Mouse (Mus musculus): ENCODE measurements around the gene Crmp1. TPM values are rescaled to one million over a fixed set of nuclear protein-coding genes. Genes with fewer than 3 reads are reported as not detected.

Gene Crmp1
- polyA plus RNA-seq, 1 experiment from 2014 or later = 340 TPM

DNA sequence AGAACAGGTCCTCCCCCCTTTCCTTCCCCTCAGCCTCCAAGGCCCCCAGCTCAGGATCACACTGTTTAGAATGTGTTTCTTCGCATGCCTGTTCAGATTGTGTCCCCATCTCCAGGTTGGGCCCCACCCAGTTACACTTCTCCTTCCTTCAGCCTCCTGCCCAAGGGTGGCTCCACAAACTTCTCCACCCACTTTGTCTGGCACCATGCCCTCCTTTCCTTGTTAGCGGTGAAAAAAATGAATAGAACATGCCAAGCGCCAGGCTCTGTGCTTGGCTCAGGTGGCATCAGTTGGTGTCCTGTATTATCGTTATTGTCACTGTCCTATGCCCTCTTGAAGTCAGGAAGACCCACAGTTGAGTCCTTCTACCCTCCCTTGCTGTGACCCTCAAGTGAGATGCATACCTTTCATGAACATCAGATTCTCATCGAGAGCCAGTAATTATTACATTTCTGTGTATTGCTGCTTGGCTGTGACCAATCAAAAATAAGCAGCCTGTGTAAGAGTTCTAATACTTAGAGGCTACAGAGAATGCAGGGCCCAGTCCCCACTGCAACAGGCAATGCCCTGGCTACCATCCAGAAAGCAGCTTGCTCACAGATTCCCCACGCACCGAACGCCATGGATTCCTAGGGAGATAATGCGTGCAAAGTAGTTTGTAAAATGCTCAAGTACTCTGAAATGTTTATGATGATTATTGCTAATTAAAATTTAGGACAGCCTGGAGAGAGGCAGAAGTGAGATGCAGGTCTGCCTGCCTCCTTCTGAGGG is 28.6 kb upstream of the Crmp1 start:
- 92% methylated on average over 9 of the region's 9 CpGs for WGBS

GRCm38 (mm10) chr5:37213709-37214103 is 28.0 kb upstream of the Crmp1 start:
- H3K4me3 ChIP-seq (ENCODE audit: low read depth, low read length) = no peak overlapping the region
- H3K4me2 ChIP-seq (replicated peaks; ENCODE audit: low read depth, low read length) = no peak overlapping the region
- H3K27ac ChIP-seq (ENCODE audit: low read depth, low read length) = no peak overlapping the region
- DNase-seq (ENCODE audit: low spot score) = no peak
- H3K36me3 ChIP-seq (ENCODE audit: control insufficient read depth, insufficient read depth, low read length) = no peaks in the 10 kb centered on the region
- H3K27me3 ChIP-seq (ENCODE audit: control insufficient read depth, insufficient read depth, low read length) = no peaks in the 10 kb centered on the region
- WGBS = 77% methylated on average over 4 of the region's 4 CpGs
- ATAC-seq (ENCODE audit: low FRiP score) = no peak
- 0 out of 2 replicates have a peak, but pooled peaks cover 2% of the 10 kb centered on the region for H3K4me1 ChIP-seq (replicated peaks; ENCODE audit: control insufficient read depth, insufficient read depth, low read length)
- H3K9me3 ChIP-seq (ENCODE audit: control insufficient read depth, low read length) = no peaks in the 10 kb centered on the region
- H3K9ac ChIP-seq (ENCODE audit: low read depth, low read length) = no peak overlapping the region

More for the DNA sequence above, 28.6 kb upstream of the Crmp1 start:
- H3K4me1 ChIP-seq (replicated peaks; ENCODE audit: control insufficient read depth, insufficient read depth, low read length) = 0 out of 2 replicates have a peak, but pooled peaks cover 2% of the 10 kb centered on the region
- no peak for ATAC-seq (ENCODE audit: low FRiP score)
- no peaks in the 10 kb centered on the region for H3K36me3 ChIP-seq (ENCODE audit: control insufficient read depth, insufficient read depth, low read length)
- H3K4me2 ChIP-seq (replicated peaks; ENCODE audit: low read depth, low read length) = no peak overlapping the region
- no peak overlapping the region for H3K9ac ChIP-seq (ENCODE audit: low read depth, low read length)
- H3K27me3 ChIP-seq (ENCODE audit: control insufficient read depth, insufficient read depth, low read length) = no peaks in the 10 kb centered on the region
- no peak for DNase-seq (ENCODE audit: low spot score)
- H3K4me3 ChIP-seq (ENCODE audit: low read depth, low read length) = no peak overlapping the region
- H3K27ac ChIP-seq (ENCODE audit: low read depth, low read length) = no peak overlapping the region
- no peaks in the 10 kb centered on the region for H3K9me3 ChIP-seq (ENCODE audit: control insufficient read depth, low read length)

DNA sequence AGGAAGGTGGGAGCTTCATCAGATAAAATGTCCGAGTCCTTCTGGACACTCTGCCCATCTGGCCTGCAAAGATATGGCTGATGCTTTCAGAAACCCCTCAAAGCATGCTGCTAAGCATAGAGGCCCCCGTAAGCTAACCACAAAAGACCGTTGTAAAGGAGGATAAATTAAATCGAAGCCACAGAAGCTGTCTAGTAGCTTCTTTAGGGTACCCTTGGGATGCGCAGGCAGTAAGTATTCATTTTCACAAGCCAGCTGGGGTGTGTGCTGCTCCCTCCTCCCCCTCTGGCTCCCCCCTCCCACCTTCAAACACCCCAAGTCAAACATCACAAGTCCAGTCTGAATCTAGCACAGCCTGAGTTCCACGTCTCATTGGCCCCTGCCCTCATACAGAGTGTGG is 27.1 kb upstream of the Crmp1 start:
- Histone ChIP-seq H3K27me3 (ENCODE audit: control insufficient read depth, insufficient read depth, low read length) (no peaks in the 10 kb centered on the region), H3K4me3 (ENCODE audit: low read depth, low read length) (no peak overlapping the region), H3K9me3 (ENCODE audit: control insufficient read depth, low read length) (no peaks in the 10 kb centered on the region), H3K36me3 (ENCODE audit: control insufficient read depth, insufficient read depth, low read length) (no peaks in the 10 kb centered on the region), H3K27ac (ENCODE audit: low read depth, low read length) (peak overlapping the region; percentile 61; the same call in 1 of the 2 replicates), H3K9ac (ENCODE audit: low read depth, low read length) (no peak overlapping the region), H3K4me1 (replicated peaks; ENCODE audit: control insufficient read depth, insufficient read depth, low read length) (peaks cover 2% of the 10 kb centered on the region; the same call in 1 of the 2 replicates), H3K4me2 (replicated peaks; ENCODE audit: low read depth, low read length) (no peak overlapping the region)
- WGBS = 81% methylated on average over 6 of the region's 6 CpGs
- ATAC-seq (ENCODE audit: low FRiP score) = no peak; the same call in 1 of the 2 replicates
- no peak for DNase-seq (ENCODE audit: low spot score)

- no peaks in the 10 kb centered on the region for H3K27me3 ChIP-seq (ENCODE audit: control insufficient read depth, insufficient read depth, low read length)
- no peak overlapping the region for H3K4me3 ChIP-seq (ENCODE audit: low read depth, low read length)
- H3K4me2 ChIP-seq (replicated peaks; ENCODE audit: low read depth, low read length) = no peak overlapping the region
- H3K27ac ChIP-seq (ENCODE audit: low read depth, low read length) = no peak overlapping the region
- H3K36me3 ChIP-seq (ENCODE audit: control insufficient read depth, insufficient read depth, low read length) = no peaks in the 10 kb centered on the region
- DNase-seq (ENCODE audit: low spot score) (no peak), ATAC-seq (ENCODE audit: low FRiP score) (no peak)
- no peaks in the 10 kb centered on the region; the same call in 1 of the 2 replicates for H3K4me1 ChIP-seq (replicated peaks; ENCODE audit: control insufficient read depth, insufficient read depth, low read length)
- WGBS = 75% methylated on average over 7 of the region's 7 CpGs
- no peak overlapping the region for H3K9ac ChIP-seq (ENCODE audit: low read depth, low read length)
- H3K9me3 ChIP-seq (ENCODE audit: control insufficient read depth, low read length) = no peaks in the 10 kb centered on the region
These were observed 26.5 kb upstream of the Crmp1 start for GRCm38 (mm10) chr5:37215276-37215675.

DNA sequence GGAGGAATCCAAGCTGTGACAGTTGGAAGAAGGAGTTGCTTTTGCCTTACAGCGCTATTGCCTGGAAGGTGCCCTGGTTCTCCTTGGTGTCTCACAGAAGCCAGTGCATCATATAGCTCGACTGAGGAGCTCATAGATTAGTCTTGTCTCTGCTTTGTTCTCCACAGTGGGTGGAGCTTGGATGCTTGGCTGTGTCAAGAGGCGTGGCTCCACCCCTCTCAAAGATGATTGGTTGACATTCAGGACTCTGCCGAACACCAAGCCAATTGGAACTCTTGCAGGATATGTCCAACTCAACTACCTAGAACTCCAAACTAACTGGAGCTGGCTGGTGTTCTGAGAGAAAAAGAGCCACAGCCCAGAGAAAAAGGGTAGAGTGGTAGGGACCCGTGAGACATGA is 22.1 kb upstream of the Crmp1 start:
- DNase-seq (ENCODE audit: low spot score) (no peak), ATAC-seq (ENCODE audit: low FRiP score) (no peak)
- 42% methylated on average over 5 of the region's 5 CpGs for WGBS
- Histone ChIP-seq H3K4me3 (ENCODE audit: low read depth, low read length) (no peak overlapping the region), H3K36me3 (ENCODE audit: control insufficient read depth, insufficient read depth, low read length) (no peaks in the 10 kb centered on the region), H3K9ac (ENCODE audit: low read depth, low read length) (no peak overlapping the region), H3K27me3 (ENCODE audit: control insufficient read depth, insufficient read depth, low read length) (no peaks in the 10 kb centered on the region), H3K4me1 (replicated peaks; ENCODE audit: control insufficient read depth, insufficient read depth, low read length) (no peaks in the 10 kb centered on the region; the same call in 1 of the 2 replicates), H3K9me3 (ENCODE audit: control insufficient read depth, low read length) (no peaks in the 10 kb centered on the region), H3K27ac (ENCODE audit: low read depth, low read length) (0 out of 2 replicates have a peak overlapping the region, but pooled peaks have one; percentile 12), H3K4me2 (replicated peaks; ENCODE audit: low read depth, low read length) (no peak overlapping the region)

- H3K27ac ChIP-seq (ENCODE audit: low read depth, low read length) = peak overlapping the region; percentile 89
- 86% methylated on average over 5 of the region's 5 CpGs for WGBS
- ATAC-seq (ENCODE audit: low FRiP score) = no peak
These were observed 21.2 kb upstream of the Crmp1 start for GRCm38 (mm10) chr5:37220575-37220974.

GRCm38 (mm10) chr5:37221563-37221962 is 20.2 kb upstream of the Crmp1 start:
- no peak overlapping the region for H3K4me2 ChIP-seq (replicated peaks; ENCODE audit: low read depth, low read length)
- no peaks in the 10 kb centered on the region for H3K9me3 ChIP-seq (ENCODE audit: control insufficient read depth, low read length)
- H3K4me3 ChIP-seq (ENCODE audit: low read depth, low read length) = no peak overlapping the region
- ATAC-seq (ENCODE audit: low FRiP score) = peak; percentile 87
- DNase-seq (ENCODE audit: low spot score) = peak; percentile 48
- H3K36me3 ChIP-seq (ENCODE audit: control insufficient read depth, insufficient read depth, low read length) = no peaks in the 10 kb centered on the region
- 37% methylated on average over 6 of the region's 6 CpGs for WGBS
- no peak overlapping the region for H3K9ac ChIP-seq (ENCODE audit: low read depth, low read length)
- H3K27ac ChIP-seq (ENCODE audit: low read depth, low read length) = peak overlapping the region; percentile 89
- H3K4me1 ChIP-seq (replicated peaks; ENCODE audit: control insufficient read depth, insufficient read depth, low read length) = no peaks in the 10 kb centered on the region; the same call in 1 of the 2 replicates
- no peaks in the 10 kb centered on the region for H3K27me3 ChIP-seq (ENCODE audit: control insufficient read depth, insufficient read depth, low read length)

More at GRCm38 (mm10) chr5:37220575-37220974, 21.2 kb upstream of the Crmp1 start:
- Histone ChIP-seq H3K36me3 (ENCODE audit: control insufficient read depth, insufficient read depth, low read length) (no peaks in the 10 kb centered on the region), H3K4me1 (replicated peaks; ENCODE audit: control insufficient read depth, insufficient read depth, low read length) (no peaks in the 10 kb centered on the region; the same call in 1 of the 2 replicates), H3K9ac (ENCODE audit: low read depth, low read length) (no peak overlapping the region), H3K27me3 (ENCODE audit: control insufficient read depth, insufficient read depth, low read length) (no peaks in the 10 kb centered on the region), H3K4me2 (replicated peaks; ENCODE audit: low read depth, low read length) (no peak overlapping the region), H3K4me3 (ENCODE audit: low read depth, low read length) (no peak overlapping the region), H3K9me3 (ENCODE audit: control insufficient read depth, low read length) (no peaks in the 10 kb centered on the region)
- DNase-seq (ENCODE audit: low spot score) = no peak

- Histone ChIP-seq H3K9ac (ENCODE audit: low read depth, low read length) (no peak overlapping the region), H3K27ac (ENCODE audit: low read depth, low read length) (peak overlapping the region; percentile 89), H3K4me1 (replicated peaks; ENCODE audit: control insufficient read depth, insufficient read depth, low read length) (no peaks in the 10 kb centered on the region; the same call in 1 of the 2 replicates), H3K4me2 (replicated peaks; ENCODE audit: low read depth, low read length) (no peak overlapping the region), H3K36me3 (ENCODE audit: control insufficient read depth, insufficient read depth, low read length) (no peaks in the 10 kb centered on the region), H3K9me3 (ENCODE audit: control insufficient read depth, low read length) (no peaks in the 10 kb centered on the region), H3K27me3 (ENCODE audit: control insufficient read depth, insufficient read depth, low read length) (no peaks in the 10 kb centered on the region), H3K4me3 (ENCODE audit: low read depth, low read length) (no peak overlapping the region)
- ATAC-seq (ENCODE audit: low FRiP score) (peak; percentile 52), DNase-seq (ENCODE audit: low spot score) (no peak)
- 50% methylated on average over 8 of the region's 8 CpGs for WGBS
These were observed 19.4 kb upstream of the Crmp1 start for GRCm38 (mm10) chr5:37222316-37222715.

DNA sequence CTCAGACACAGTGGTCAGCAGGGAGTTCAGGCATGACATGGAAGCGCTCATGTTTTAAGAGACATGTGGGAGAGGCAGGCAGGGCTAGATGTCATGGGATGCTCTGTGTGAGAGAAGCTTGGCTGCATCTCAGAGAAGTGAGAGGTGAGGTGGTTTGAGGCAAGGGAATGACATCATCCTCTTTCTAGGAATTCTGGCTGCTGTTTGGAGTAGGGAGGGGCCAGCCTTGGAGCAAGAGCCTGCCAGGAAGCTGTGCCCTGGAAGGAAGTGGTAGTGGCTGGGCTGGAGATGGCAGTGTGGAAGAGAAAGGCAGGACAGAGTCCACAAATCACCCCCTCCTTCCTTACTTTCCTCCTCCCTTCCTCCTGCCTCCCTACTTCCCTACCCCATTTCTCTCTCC is 16.0 kb upstream of the Crmp1 start:
- Histone ChIP-seq H3K9ac (ENCODE audit: low read depth, low read length) (no peak overlapping the region), H3K27ac (ENCODE audit: low read depth, low read length) (no peak overlapping the region), H3K9me3 (ENCODE audit: control insufficient read depth, low read length) (no peaks in the 10 kb centered on the region), H3K4me3 (ENCODE audit: low read depth, low read length) (no peak overlapping the region), H3K27me3 (ENCODE audit: control insufficient read depth, insufficient read depth, low read length) (no peaks in the 10 kb centered on the region), H3K4me1 (replicated peaks; ENCODE audit: control insufficient read depth, insufficient read depth, low read length) (no peaks in the 10 kb centered on the region), H3K36me3 (ENCODE audit: control insufficient read depth, insufficient read depth, low read length) (no peaks in the 10 kb centered on the region), H3K4me2 (replicated peaks; ENCODE audit: low read depth, low read length) (no peak overlapping the region)
- 86% methylated on average over 1 of the region's 1 CpGs for WGBS
- no peak for DNase-seq (ENCODE audit: low spot score)
- ATAC-seq (ENCODE audit: low FRiP score) = no peak

Data from hindbrain, embryonic 11.5 days (tissue).